Mouse (Mus musculus): Measurements from ENCODE around the gene Olfr206. TPM values are rescaled to one million over a fixed set of nuclear protein-coding genes. Genes with fewer than 3 reads are reported as not detected.
"Not testable (repeated sequence)": the region's sequence is repeated elsewhere in the genome, so short reads cannot be mapped to it uniquely, and the experiment has no call there.

Gene Olfr206
- total RNA-seq (2014; fragmentation: Nextera tagmentation): not detected in 2 replicates
- total RNA-seq (2017): not detected in 2 replicates

DNA sequence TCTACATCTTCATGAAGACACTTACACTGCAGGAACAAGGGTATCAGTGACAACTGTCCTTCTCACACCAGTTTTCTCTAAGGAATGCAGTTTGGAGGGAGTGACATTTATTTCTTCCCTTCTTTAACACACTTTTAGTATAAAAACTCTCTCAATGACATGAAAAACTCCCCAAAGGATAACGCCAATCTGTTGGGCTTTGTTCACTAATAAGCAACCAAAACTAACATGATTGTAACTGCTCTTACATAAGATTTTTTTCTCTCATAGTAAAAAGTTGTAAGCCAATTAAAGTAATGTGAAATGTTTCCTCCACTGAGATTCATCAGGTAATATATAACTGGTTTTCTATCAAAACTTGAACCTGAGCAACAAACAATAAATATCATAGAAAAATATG, at the start of gene Olfr206:
TSS of gene Olfr206 (minus strand) at position 101 of the 400 bp plus-strand sequence.
- ATAC-seq (replicated peaks; ENCODE audit: poor library complexity, severe bottlenecking): no peak

DNA sequence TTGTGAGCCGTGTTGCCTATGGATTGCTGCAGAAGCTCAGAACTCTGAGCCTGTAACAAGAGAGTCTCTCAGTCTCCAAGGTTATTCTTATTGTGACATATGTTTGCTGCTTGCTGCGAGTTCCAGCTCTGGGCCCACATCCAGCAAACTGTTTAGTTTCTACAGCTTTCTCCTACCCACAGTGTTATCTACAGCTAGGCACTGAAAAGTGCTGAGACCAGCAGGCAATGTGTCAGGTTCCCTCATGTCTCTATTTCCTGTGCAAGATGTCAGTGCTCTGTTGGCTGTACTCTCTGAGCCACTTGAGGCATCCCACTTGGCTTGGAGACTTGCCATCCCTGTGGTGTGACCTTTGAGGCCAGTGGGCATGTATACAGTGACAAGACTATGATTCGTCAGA, 44.3 kb upstream of the Olfr206 start:
- ATAC-seq (replicated peaks; ENCODE audit: poor library complexity, severe bottlenecking): no peak

DNA sequence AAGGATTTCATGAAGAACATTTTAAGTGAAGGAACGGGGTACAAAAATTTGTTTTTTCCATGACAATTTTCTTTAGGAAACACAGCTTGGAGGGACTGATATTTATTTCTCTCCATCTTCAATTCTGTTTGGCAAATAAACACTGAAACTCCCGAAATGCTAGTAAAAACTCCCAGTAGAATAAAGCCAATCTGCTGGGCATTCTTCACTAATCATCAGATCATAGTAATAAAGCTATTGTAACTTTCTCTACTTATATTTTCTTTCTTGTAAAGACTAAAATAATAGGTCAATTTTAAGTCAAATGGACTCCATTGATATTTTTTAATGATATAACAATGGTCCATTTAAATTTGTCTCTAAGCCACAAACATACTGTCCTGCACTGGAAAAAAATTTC, 14.8 kb upstream of the Olfr206 start, which contains the start of gene Olfr209:
TSS of gene Olfr209 (minus strand) at position 101 of the 400 bp plus-strand sequence.
- ATAC-seq (replicated peaks; ENCODE audit: poor library complexity, severe bottlenecking): no peak

DNA sequence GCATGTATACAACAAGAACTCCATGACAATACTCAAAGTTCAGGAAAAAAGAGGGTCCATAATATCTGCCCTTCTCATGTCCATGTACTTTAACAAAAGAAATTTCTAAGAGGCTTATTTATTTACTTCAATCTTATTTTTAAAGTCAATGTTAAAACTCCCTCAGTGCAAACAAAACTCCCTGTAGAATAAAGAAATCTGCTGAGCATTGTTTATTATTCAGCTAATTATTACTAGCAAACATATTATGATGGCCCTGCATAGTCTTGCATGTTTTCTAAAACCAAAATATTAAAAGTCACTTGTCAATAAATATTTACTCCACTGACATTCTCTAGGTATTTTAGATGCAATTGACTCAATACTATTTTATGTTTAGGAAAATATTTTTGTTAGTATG, 18.0 kb downstream of the Olfr206 start, which contains the start of gene Olfr205:
TSS of gene Olfr205 (minus strand) at position 101 of the 400 bp plus-strand sequence.
- no peak for ATAC-seq (replicated peaks; ENCODE audit: poor library complexity, severe bottlenecking)

DNA sequence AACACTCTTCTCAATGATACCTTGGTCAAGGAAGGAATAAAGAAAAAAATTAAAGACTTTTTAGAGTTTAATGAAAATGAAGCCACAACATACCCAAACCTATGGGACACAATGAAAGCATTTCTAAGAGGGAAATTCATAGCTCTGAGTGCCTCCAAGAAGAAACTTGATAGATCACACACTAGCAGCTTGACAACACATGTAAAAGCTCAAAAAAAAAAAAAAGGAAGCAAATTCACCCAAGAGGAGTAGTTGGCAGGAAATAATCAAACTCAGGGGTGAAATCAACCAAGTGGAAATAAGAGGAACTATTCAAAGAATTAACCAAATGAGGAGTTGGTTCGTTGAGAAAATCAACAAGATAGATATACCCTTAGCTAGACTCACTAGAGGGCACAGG, 25.8 kb downstream of the Olfr206 start:
- ATAC-seq (replicated peaks; ENCODE audit: poor library complexity, severe bottlenecking): not testable (repeated sequence)

DNA sequence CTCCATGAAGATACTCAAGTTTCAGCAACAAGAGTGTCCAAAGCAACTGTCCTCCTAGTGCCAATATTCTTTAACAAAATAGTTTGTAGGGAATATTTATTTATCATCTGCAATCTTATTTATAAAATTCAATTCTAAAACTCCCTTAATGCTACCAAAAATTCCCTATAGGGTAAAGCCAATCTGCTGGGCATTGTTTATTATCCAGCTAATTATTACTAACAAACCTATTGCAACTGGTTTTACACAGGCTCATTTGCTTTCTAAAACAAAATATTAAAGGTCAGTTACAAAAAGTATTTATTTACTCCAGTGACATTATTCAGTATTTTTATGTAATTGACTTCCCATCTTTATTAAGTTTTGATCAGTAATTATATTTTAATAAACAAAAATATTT, 30.9 kb downstream of the Olfr206 start, which contains the start of gene Olfr204:
TSS of gene Olfr204 (minus strand) at position 101 of the 400 bp plus-strand sequence.
- no peak for ATAC-seq (replicated peaks; ENCODE audit: poor library complexity, severe bottlenecking)

DNA sequence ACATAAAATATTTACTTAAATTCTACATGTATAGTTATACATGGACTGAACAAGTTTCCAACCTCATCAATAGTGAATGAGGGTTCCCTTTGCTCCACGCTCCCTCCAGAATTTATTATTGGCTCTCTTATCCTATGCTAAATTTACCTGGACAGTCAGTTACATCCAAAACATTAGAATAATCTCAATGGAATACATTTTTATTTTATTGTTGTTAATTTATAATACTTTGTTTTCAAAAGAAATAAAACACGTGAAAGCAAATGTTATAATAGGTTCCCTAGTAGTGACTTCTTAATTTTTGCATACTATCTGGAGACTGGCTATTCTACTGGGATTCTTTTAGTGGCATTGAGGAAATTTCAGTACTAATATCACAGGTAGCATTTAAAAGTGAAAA, 50.5 kb downstream of the Olfr206 start, which contains the start of gene Olfr203:
TSS of gene Olfr203 (plus strand) at position 301 of the 400 bp plus-strand sequence.
- ATAC-seq (replicated peaks; ENCODE audit: poor library complexity, severe bottlenecking): no peak

Other genes with a start within 250 kb of the Olfr206 start
- not detected in 2 replicates for gene Olfr193, start 237.4 kb downstream of the Olfr206 start, total RNA-seq (2014; fragmentation: Nextera tagmentation)
- gene Olfr193, start 237.4 kb downstream of the Olfr206 start, total RNA-seq (2017): not detected in 2 replicates
- gene Olfr194, start 228.2 kb downstream of the Olfr206 start, total RNA-seq (2014; fragmentation: Nextera tagmentation): not detected in 2 replicates
- gene Olfr194, start 228.2 kb downstream of the Olfr206 start, total RNA-seq (2017): not detected in 2 replicates
- not detected in 2 replicates for gene Olfr195, start 202.2 kb downstream of the Olfr206 start, total RNA-seq (2014; fragmentation: Nextera tagmentation)
- gene Olfr195, start 202.2 kb downstream of the Olfr206 start, total RNA-seq (2017): not detected in 2 replicates
- gene Olfr196, start 178.8 kb downstream of the Olfr206 start, total RNA-seq (2014; fragmentation: Nextera tagmentation): not detected in 2 replicates
- not detected in 2 replicates for gene Olfr196, start 178.8 kb downstream of the Olfr206 start, total RNA-seq (2017)
- not detected in 2 replicates for gene Olfr198, start 145.7 kb downstream of the Olfr206 start, total RNA-seq (2014; fragmentation: Nextera tagmentation)
- not detected in 2 replicates for gene Olfr198, start 145.7 kb downstream of the Olfr206 start, total RNA-seq (2017)
- not detected in 2 replicates for gene Olfr199, start 129.5 kb downstream of the Olfr206 start, total RNA-seq (2014; fragmentation: Nextera tagmentation)
- gene Olfr199, start 129.5 kb downstream of the Olfr206 start, total RNA-seq (2017): not detected in 2 replicates
- not detected in 2 replicates for gene Olfr201, start 76.6 kb downstream of the Olfr206 start, total RNA-seq (2014; fragmentation: Nextera tagmentation)
- gene Olfr201, start 76.6 kb downstream of the Olfr206 start, total RNA-seq (2017): not detected in 2 replicates
- not detected in 2 replicates for gene Olfr202, start 62.5 kb downstream of the Olfr206 start, total RNA-seq (2014; fragmentation: Nextera tagmentation)
- gene Olfr202, start 62.5 kb downstream of the Olfr206 start, total RNA-seq (2017): not detected in 2 replicates
- not detected in 2 replicates for gene Olfr203, start 50.4 kb downstream of the Olfr206 start, total RNA-seq (2014; fragmentation: Nextera tagmentation)
- not detected in 2 replicates for gene Olfr203, start 50.4 kb downstream of the Olfr206 start, total RNA-seq (2017)
- not detected in 2 replicates for gene Olfr204, start 31.0 kb downstream of the Olfr206 start, total RNA-seq (2014; fragmentation: Nextera tagmentation)
- not detected in 2 replicates for gene Olfr204, start 31.0 kb downstream of the Olfr206 start, total RNA-seq (2017)
- gene Olfr205, start 18.1 kb downstream of the Olfr206 start, total RNA-seq (2014; fragmentation: Nextera tagmentation): not detected in 2 replicates
- gene Olfr205, start 18.1 kb downstream of the Olfr206 start, total RNA-seq (2017): not detected in 2 replicates
- not detected in 2 replicates for gene Olfr209, start 14.7 kb upstream of the Olfr206 start, total RNA-seq (2014; fragmentation: Nextera tagmentation)
- not detected in 2 replicates for gene Olfr209, start 14.7 kb upstream of the Olfr206 start, total RNA-seq (2017)
- not detected in 2 replicates for gene Gabrr3, start 58.1 kb upstream of the Olfr206 start, total RNA-seq (2014; fragmentation: Nextera tagmentation)
- gene Gabrr3, start 58.1 kb upstream of the Olfr206 start, total RNA-seq (2017): not detected in 2 replicates
- 48.5 and 60.6 TPM in 2 replicates for gene Riox2, start 122.5 kb upstream of the Olfr206 start, total RNA-seq (2014; fragmentation: Nextera tagmentation)
- gene Riox2, start 122.5 kb upstream of the Olfr206 start, total RNA-seq (2017): 51.6 and 59.5 TPM in 2 replicates